Mouse (Mus musculus) c-Kit-positive CD71-positive TER-119-negative erythroid progenitor cells, embryonic 14.5 days (primary cell): ENCODE data around the gene Nat9.

Experiments
- DNase-seq: peaks from one replicate; pipeline ENCODE4 v3.0.0-alpha.2; 2013; ENCODE audit warnings: low read depth

Gene Nat9

GRCm38 (mm10) chr11:115215123-115215522 is 27.5 kb upstream of the Nat9 start:
- DNase-seq, result no peak

- DNase-seq, result no peak
Observed at GRCm38 (mm10) chr11:115212116-115212515, 24.5 kb upstream of the Nat9 start.

- no peak for DNase-seq
Observed at GRCm38 (mm10) chr11:115209958-115210357, 22.3 kb upstream of the Nat9 start.

GRCm38 (mm10) chr11:115208776-115209732 is 21.4 kb upstream of the Nat9 start:
- DNase-seq, result no peak

GRCm38 (mm10) chr11:115208126-115208525 is 20.5 kb upstream of the Nat9 start:
- no peak for DNase-seq

- DNase-seq, result no peak
Observed at GRCm38 (mm10) chr11:115202756-115203155, 15.1 kb upstream of the Nat9 start.

- DNase-seq, result no peak
Observed at GRCm38 (mm10) chr11:115202316-115202715, 14.7 kb upstream of the Nat9 start.

GRCm38 (mm10) chr11:115200520-115200919 is 12.9 kb upstream of the Nat9 start:
- no peak for DNase-seq

GRCm38 (mm10) chr11:115198932-115199384 is 11.3 kb upstream of the Nat9 start:
- DNase-seq, result no peak

GRCm38 (mm10) chr11:115197558-115197957 is 9.9 kb upstream of the Nat9 start:
- DNase-seq, result no peak

- no peak for DNase-seq
Observed at GRCm38 (mm10) chr11:115195933-115196332, 8.3 kb upstream of the Nat9 start.

GRCm38 (mm10) chr11:115194693-115195092 is 7.0 kb upstream of the Nat9 start:
- DNase-seq, result peak; percentile 57

GRCm38 (mm10) chr11:115192180-115192579 is 4.5 kb upstream of the Nat9 start:
- DNase-seq, result no peak

GRCm38 (mm10) chr11:115189304-115189703 is 1.6 kb upstream of the Nat9 start:
- no peak for DNase-seq

- no peak for DNase-seq
Observed at GRCm38 (mm10) chr11:115188539-115189231, 1.0 kb upstream of the Nat9 start.

GRCm38 (mm10) chr11:115187224-115187639 is 427 bp downstream of the Nat9 start, which contains the start of gene Tmem104:
TSS of gene Tmem104 (plus strand) at chr11:115187487.
- peak; percentile 97 for DNase-seq

- DNase-seq, result no peak
Observed at GRCm38 (mm10) chr11:115184973-115185372, 2.7 kb downstream of the Nat9 start.

- peak; percentile 67 for DNase-seq
Observed at GRCm38 (mm10) chr11:115181913-115182638, 5.6 kb downstream of the Nat9 start.

GRCm38 (mm10) chr11:115179881-115180280 is 7.8 kb downstream of the Nat9 start:
- no peak for DNase-seq

- no peak for DNase-seq
Observed at GRCm38 (mm10) chr11:115179191-115179590, 8.5 kb downstream of the Nat9 start.

- no peak for DNase-seq
Observed at GRCm38 (mm10) chr11:115178766-115179165, 8.9 kb downstream of the Nat9 start.

- no peak for DNase-seq
Observed at GRCm38 (mm10) chr11:115177559-115178195, 10.0 kb downstream of the Nat9 start.
